Mouse (Mus musculus) adrenal gland, adult 10 weeks (tissue): ENCODE measurements around the gene Cdh19. TPM values are rescaled to one million over a fixed set of nuclear protein-coding genes. Genes with fewer than 3 reads are reported as not detected.

Experiments
- polyA plus RNA-seq: library from polyadenylated mRNA; stranded (reverse); fragments of 350-450 nt; fragmentation: Illumina TruSeq; extraction: RNeasy Lipid Tissue Mini Kit (QIAGEN cat#74804); gene quantifications from one replicate; pipeline ENCODE4 v1.2.3, GENCODE M21; 2014; ENCODE audit warnings: low read depth, low replicate concordance

Gene Cdh19
- polyA plus RNA-seq, result 12.6 TPM

DNA sequence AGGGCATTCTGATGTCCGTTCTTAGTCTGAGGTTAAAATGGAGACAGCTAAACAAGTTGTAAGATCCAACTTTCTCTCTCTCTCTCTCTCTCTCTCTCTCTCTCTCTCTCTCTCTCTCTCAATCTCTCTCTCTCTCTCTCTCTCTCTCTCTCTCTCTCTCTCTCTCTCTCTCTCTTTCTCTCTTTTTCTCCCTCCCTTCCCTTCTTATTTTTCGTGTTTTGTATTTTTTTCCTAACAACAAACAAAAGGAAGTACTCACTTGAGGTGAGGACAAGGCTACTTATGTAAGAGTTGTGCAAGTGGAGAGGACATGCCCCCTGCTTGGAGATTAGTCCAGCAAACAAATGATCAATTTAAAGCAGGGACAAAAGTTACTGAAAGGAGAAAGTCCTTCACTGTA lies at the start of gene Cdh19:
Gene Cdh19 (minus strand): TSS at position 101 of the 400 bp plus-strand sequence.

